Mouse (Mus musculus) intestine, embryonic 16.5 days (tissue): ENCODE data around the gene Enox1. TPM values are rescaled to one million over a fixed set of nuclear protein-coding genes. Genes with fewer than 3 reads are reported as not detected.

Experiments used
- ATAC-seq: fragments of 200-750 bp; cut with Nextera tagmentation; 2 replicates; pipeline ENCODE4 v1.8.0; 2017; ENCODE audit warnings: moderate TSS enrichment, moderate library complexity
- H3K27ac ChIP-seq: fragments of 300-500 bp; sonication (generic); 2 replicates; pipeline ENCODE4 v1.5.1; 2014; ENCODE audit warnings: mild to moderate bottlenecking, low read length
- H3K27me3 ChIP-seq: fragments of 300-500 bp; sonication (generic); replicated peaks from 2 replicates; pipeline ENCODE4 v1.6.1; 2014; ENCODE audit warnings: low read length, control low read depth, mixed read lengths; ENCODE audit not compliant: control insufficient read depth, insufficient read depth
- H3K36me3 ChIP-seq: fragments of 300-500 bp; sonication (generic); 2 replicates; pipeline ENCODE4 v1.6.1; 2014; ENCODE audit warnings: low read length, control low read depth; ENCODE audit not compliant: control insufficient read depth, insufficient read depth
- H3K4me1 ChIP-seq: fragments of 300-500 bp; sonication (generic); 2 replicates; pipeline ENCODE4 v1.6.1; 2014; ENCODE audit warnings: low read length, control low read depth, mixed read lengths; ENCODE audit not compliant: control insufficient read depth, insufficient read depth
- H3K4me2 ChIP-seq: fragments of 300-500 bp; sonication (generic); 2 replicates; pipeline ENCODE4 v1.6.1; 2014; ENCODE audit warnings: low read depth, low read length, control low read depth
- H3K4me3 ChIP-seq: fragments of 300-500 bp; sonication (generic); 2 replicates; pipeline ENCODE4 v1.5.1; 2014; ENCODE audit warnings: mild to moderate bottlenecking, low read length
- H3K9ac ChIP-seq: fragments of 300-500 bp; sonication (generic); 2 replicates; pipeline ENCODE4 v1.6.1; 2014; ENCODE audit warnings: low read depth, low read length
- H3K9me3 ChIP-seq: fragments of 300-500 bp; sonication (generic); 2 replicates; pipeline ENCODE4 v1.6.1; 2016; ENCODE audit warnings: low read length, control low read depth; ENCODE audit not compliant: control insufficient read depth
- WGBS: fragments of 180-500 bp; shearing (Covaris S2); extraction: QIAGEN DNeasy Blood & Tissue Kit; methylation state at CpG from one replicate; pipeline ENCODE4 v1.1.7; 2014; 5-methylcytosine and 5-hydroxymethylcytosine counted together
- polyA plus RNA-seq: library from polyadenylated mRNA; unstranded; fragments of >200 nt; fragmentation: Nextera tagmentation; extraction: Ambion mirVana; gene quantifications from 2 replicates; pipeline ENCODE4 v1.2.1, GENCODE M21; 2015

The Enox1 gene
- polyA plus RNA-seq, 1 experiment from 2014 or later, result 4.0 TPM

DNA sequence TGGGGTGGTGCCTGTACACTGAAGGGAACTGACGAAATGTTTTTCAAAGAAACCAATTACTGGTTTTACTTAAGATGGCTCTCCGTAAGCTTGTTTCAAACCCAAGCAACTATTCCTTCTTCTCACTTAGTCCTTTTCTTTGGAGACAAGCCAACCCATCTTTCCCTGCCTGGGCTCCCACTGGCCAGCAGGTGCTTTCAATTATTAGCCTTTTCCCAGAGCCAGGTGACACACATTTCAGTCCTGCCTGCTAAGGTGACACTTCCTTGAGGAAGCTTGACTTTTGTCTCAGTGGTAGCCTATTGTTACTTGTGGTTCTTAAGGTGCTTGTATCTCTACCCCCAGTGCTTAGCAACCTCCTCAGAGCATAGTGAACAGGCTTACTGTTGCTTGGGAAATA lies 231.3 kb downstream of the Enox1 start:
- Histone ChIP-seq H3K27me3 (no peaks in the 10 kb centered on the region), H3K4me1 (no peaks in the 10 kb centered on the region), H3K4me3 (no peak overlapping the region), H3K36me3 (no peaks in the 10 kb centered on the region), H3K4me2 (no peak overlapping the region), H3K9me3 (no peaks in the 10 kb centered on the region), H3K9ac (no peak overlapping the region), H3K27ac (no peak overlapping the region)
- no peak for ATAC-seq
- WGBS, result 92% methylated on average over 2 of the region's 2 CpGs

DNA sequence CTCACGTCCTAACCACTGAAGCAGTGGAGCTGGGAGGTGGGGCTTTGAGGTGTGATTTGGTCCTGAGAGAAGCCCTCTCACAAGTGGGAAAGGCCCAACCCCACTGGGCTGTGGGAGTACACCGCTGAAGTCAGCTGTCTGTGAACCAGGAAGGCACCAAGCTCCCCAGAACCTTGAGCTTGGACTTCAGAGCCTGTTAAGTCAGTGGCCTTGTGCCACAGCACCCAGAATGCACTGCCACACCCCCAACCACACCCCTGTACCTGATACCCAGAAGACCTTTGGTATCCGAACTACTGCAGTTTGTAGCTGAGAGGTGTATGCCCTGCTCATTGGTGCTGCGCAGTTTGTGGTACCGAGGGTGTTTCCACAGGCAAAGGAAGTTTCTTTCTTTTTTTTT lies 232.7 kb downstream of the Enox1 start:
- no peak overlapping the region for H3K27ac ChIP-seq
- H3K9ac ChIP-seq, result no peak overlapping the region
- H3K36me3 ChIP-seq, result no peaks in the 10 kb centered on the region
- WGBS, result 81% methylated on average over 5 of the region's 5 CpGs
- peak; percentile 98 for ATAC-seq
- H3K4me1 ChIP-seq, result no peaks in the 10 kb centered on the region
- no peaks in the 10 kb centered on the region for H3K27me3 ChIP-seq
- H3K4me3 ChIP-seq, result no peak overlapping the region
- no peak overlapping the region for H3K4me2 ChIP-seq
- no peaks in the 10 kb centered on the region for H3K9me3 ChIP-seq

DNA sequence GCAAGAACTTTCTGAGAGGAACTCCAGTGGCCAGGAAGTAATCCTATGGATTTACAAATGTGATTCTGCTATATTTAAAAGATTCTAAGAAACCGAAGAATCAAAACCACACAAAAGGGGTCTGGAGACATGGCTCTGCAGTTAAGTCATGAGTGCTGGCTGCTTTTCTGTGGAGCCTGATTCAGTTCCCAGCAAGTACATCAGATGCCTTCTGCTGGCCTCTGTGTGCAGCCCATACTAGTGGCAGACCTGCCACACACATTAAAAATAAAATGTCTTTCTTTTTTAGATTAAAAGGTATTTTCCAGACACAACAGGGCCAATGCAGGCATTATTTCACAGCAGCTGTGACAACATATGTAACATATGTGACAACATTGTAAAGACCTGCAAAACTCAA lies 235.9 kb downstream of the Enox1 start:
- no peak overlapping the region for H3K27ac ChIP-seq
- no peak for ATAC-seq
- H3K9ac ChIP-seq, result no peak overlapping the region
- H3K4me1 ChIP-seq, result no peaks in the 10 kb centered on the region
- H3K9me3 ChIP-seq, result no peaks in the 10 kb centered on the region
- WGBS, result 64% methylated on average over 1 of the region's 1 CpGs
- H3K36me3 ChIP-seq, result no peaks in the 10 kb centered on the region
- no peak overlapping the region for H3K4me3 ChIP-seq
- H3K4me2 ChIP-seq, result no peak overlapping the region
- H3K27me3 ChIP-seq, result no peaks in the 10 kb centered on the region

DNA sequence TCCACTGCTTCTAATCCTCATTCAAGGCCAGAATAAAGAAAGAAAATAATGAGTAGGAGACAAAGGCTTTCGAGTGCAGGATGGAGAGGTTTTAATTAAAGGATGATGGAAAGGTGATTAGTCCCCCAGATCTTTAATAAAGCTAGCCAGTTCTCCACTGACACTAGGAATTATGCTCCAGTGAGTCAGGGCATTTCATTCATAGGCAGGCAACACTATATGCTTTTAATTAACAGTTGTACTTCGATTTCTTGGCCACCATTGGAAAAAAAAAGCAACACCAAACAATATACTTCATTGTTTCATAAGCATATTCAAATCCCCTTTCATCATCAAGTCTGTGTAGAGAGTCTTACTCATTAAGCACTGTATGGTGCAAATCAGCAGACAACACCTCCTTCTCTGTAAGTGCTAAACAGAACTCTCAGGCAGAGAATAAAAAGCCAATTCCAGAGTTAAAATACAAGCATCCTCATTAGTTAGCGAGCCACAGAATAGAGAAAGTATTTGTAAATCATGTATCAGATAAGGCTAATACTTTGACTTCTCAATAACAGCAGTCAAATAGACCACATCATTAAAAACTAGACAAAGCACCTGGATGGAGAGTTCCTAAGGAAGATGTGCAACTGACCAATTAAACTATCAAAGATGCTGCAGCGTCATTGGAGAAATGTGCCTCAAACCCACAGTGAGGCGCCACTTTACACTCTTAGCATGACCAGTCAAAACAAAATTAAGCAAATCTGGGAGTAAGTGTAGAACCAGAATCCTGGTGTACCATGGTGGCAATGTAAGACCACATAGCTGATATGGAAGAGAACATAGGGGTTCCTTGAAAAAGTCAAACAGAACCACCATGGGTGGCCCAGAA lies 249.9 kb downstream of the Enox1 start:
- Histone ChIP-seq H3K36me3 (no peaks in the 10 kb centered on the region), H3K4me1 (no peaks in the 10 kb centered on the region), H3K27me3 (no peaks in the 10 kb centered on the region), H3K27ac (no peak overlapping the region), H3K9me3 (no peaks in the 10 kb centered on the region), H3K9ac (no peak overlapping the region), H3K4me2 (no peak overlapping the region), H3K4me3 (no peak overlapping the region)
- ATAC-seq, result no peak
- WGBS, result 82% methylated on average over 5 of the region's 5 CpGs

DNA sequence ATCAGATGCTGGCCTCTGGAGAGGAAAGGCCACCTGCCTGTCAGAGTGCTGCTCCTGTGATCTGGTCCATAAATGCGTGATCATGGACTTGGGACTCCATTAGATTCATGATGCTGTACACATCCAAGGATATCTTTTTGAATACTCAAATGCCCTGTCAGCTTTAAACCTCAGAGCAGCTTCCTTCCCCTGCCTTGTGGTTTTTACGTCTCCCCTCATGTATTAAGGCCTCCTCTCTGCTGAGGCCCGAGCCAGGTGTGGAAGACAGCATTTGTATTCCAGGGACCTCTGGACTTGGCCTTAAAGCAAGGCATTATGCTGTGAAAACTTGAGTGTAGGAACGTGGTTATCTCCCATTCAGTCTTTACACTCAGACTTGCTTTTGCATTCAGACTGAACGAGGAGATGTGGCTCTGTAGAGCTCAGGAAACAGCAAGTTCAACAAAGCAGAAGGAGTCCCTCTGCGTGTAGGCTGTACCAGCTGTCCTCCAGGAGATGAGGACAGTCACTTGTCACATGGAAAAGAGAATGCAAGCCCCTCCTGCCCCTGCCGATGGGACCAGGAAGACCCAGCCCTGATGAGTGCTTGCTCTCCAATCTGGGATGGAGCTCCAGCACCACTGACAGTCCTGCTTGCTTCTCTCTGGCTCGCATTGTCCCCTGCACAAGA lies 252.8 kb downstream of the Enox1 start:
- Histone ChIP-seq H3K9ac (no peak overlapping the region), H3K27me3 (no peaks in the 10 kb centered on the region), H3K9me3 (no peaks in the 10 kb centered on the region), H3K4me2 (no peak overlapping the region), H3K4me3 (no peak overlapping the region), H3K4me1 (no peaks in the 10 kb centered on the region), H3K27ac (no peak overlapping the region), H3K36me3 (no peaks in the 10 kb centered on the region)
- 83% methylated on average over 8 of the region's 8 CpGs for WGBS
- ATAC-seq, result no peak

DNA sequence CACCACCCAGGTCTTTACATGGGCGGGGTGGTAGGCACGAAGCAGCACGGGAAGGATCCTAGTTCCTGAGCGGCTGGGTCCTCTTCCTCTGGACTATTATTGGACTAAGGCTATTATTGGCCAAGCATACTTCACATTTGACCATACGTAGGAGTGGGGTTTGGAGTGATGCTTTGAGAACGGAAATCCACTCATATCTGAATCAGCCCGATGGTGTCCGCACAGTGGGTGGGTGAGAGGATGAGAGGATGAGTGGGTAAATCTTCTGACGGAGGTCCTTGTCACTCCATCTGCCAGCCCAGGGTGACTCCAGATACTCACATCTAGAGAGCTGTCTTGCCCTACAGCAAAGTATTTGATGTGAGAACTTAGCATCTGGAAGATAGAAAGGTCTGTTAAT lies 253.8 kb downstream of the Enox1 start:
- no peak for ATAC-seq
- no peaks in the 10 kb centered on the region for H3K27me3 ChIP-seq
- 95% methylated on average over 9 of the region's 9 CpGs for WGBS

DNA sequence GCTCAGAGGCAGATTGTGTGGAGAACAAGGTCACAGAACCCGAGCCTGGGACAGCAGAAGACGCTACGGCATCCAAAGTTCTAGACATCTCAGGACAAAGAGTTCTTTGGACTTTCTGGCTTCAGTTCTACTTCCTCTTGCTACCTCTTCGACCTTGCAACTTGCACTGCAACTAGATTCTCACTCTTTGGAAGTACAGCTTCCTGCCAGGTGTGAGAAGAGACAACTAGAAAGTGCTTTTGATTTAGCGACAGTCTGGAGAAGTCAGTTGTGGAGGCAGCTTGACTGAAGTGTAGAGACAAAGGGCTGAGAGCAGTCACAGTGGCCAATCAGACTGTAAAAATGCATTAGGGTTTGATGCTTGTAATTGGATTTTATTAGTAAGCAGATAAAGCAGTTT lies 256.5 kb downstream of the Enox1 start:
- 82% methylated on average over 5 of the region's 5 CpGs for WGBS
- H3K36me3 ChIP-seq, result no peaks in the 10 kb centered on the region
- no peak overlapping the region for H3K4me2 ChIP-seq
- H3K4me1 ChIP-seq, result no peaks in the 10 kb centered on the region
- H3K9ac ChIP-seq, result no peak overlapping the region
- no peak overlapping the region for H3K27ac ChIP-seq
- no peaks in the 10 kb centered on the region for H3K9me3 ChIP-seq
- ATAC-seq, result no peak
- no peaks in the 10 kb centered on the region for H3K27me3 ChIP-seq
- no peak overlapping the region for H3K4me3 ChIP-seq

More for the DNA sequence above, 253.8 kb downstream of the Enox1 start:
- Histone ChIP-seq H3K4me3 (no peak overlapping the region), H3K4me2 (no peak overlapping the region), H3K36me3 (no peaks in the 10 kb centered on the region), H3K27ac (no peak overlapping the region), H3K9me3 (no peaks in the 10 kb centered on the region), H3K4me1 (no peaks in the 10 kb centered on the region), H3K9ac (no peak overlapping the region)

DNA sequence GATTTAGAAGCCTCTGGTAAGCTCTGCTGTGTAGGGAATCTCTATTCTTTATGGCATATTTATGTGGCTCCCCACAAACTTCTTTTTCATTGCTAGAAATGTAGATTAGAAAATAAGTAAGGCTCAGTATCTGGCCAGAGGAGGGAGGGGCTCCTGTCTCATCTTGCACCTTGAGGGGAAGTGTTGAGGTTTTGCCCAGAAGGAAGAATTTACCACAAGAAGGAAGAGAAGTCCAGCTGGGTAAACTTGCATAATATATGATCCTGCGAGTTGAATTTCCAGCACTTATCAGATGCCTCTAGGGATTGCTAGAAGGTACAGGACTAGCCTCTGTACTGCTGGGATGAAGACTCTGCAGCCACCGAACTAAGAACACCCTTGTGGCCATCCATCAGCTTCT lies 259.8 kb downstream of the Enox1 start:
- Histone ChIP-seq H3K27me3 (no peaks in the 10 kb centered on the region), H3K36me3 (no peaks in the 10 kb centered on the region)
- WGBS, result 79% methylated on average over 2 of the region's 2 CpGs

DNA sequence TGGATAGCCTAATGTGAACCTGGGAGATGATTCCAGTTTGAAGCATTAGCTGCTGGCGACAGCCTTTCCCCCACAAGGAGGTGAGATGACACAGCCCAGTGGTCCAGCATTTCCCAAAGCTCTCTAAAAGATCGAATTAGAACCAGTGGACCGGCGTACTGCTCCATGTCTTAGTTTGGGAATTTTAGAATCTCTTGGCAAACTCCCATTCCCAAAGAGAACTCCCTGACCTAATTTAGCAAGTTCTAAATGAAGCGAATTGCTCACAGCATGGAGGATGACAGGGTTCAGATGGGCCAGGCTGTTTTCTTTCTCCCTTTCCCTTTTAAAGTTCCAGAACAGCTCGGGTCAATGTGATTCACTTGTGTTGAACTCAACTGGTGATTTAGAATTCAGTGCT lies 264.5 kb downstream of the Enox1 start:
- Histone ChIP-seq H3K4me2 (no peak overlapping the region), H3K9me3 (no peaks in the 10 kb centered on the region), H3K4me1 (no peaks in the 10 kb centered on the region), H3K27ac (no peak overlapping the region), H3K9ac (no peak overlapping the region), H3K36me3 (no peaks in the 10 kb centered on the region), H3K4me3 (no peak overlapping the region), H3K27me3 (no peaks in the 10 kb centered on the region)
- 74% methylated on average over 6 of the region's 6 CpGs for WGBS
- no peak for ATAC-seq

More for the DNA sequence above, 259.8 kb downstream of the Enox1 start:
- Histone ChIP-seq H3K4me1 (no peaks in the 10 kb centered on the region), H3K4me3 (no peak overlapping the region), H3K27ac (no peak overlapping the region), H3K4me2 (no peak overlapping the region), H3K9ac (no peak overlapping the region), H3K9me3 (no peaks in the 10 kb centered on the region)
- no peak for ATAC-seq
